Mouse (Mus musculus) bone marrow macrophage, adult 2 months (primary cell): ENCODE data around the gene Rps16.

ENCODE experiments used
- CTCF ChIP-seq: IDR thresholded peaks from 2 replicates; pipeline ENCODE4 v1.5.1; 2012; ENCODE audit warnings: low read depth, mild to moderate bottlenecking, low read length, moderate library complexity
- POLR2A ChIP-seq: IDR thresholded peaks from 2 replicates; pipeline ENCODE4 v1.6.1; 2012; ENCODE audit warnings: mild to moderate bottlenecking, low read depth, low read length, borderline replicate concordance

GRCm38 (mm10) chr7:28360291-28360690 is 9.8 kb downstream of the Rps16 start:
- TF ChIP-seq CTCF (no peak), POLR2A (no peak)
